Mouse (Mus musculus): ENCODE measurements around the gene Tmem203. TPM values are rescaled to one million over a fixed set of nuclear protein-coding genes. Genes with fewer than 3 reads are reported as not detected.

The Tmem203 gene
- polyA plus RNA-seq (2014; fragmentation: Nextera tagmentation; extraction: Ambion mirVana), result 12.3 and 16.3 TPM in 2 replicates

DNA sequence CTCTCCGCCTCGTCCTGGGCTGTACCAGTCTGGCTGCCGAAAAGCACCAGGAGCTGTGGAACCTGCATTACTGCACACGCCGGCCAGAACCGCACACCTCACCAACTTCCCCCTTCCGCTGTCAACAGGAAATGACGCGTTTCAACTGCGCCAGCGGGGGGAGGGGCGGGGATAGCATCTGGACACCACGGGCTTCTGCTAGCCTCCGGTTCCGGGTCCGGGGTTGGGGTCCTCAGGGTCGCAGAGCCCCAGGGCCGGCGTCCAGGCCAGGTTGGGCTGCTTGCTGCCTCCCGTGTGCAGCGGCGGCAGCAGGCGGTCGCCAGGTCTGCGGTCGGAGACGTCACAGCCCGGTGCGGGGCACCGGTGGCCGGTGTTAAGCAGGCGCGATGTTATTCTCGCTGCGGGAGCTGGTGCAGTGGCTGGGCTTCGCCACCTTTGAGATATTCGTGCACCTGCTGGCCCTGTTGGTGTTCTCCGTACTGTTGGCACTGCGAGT is at the start of gene Tmem203:
Gene Tmem203, plus strand, starts transcription at position 156 of the 496 bp plus-strand sequence.
- Histone ChIP-seq H3K27me3 (ENCODE audit: control insufficient read depth, insufficient read depth, low read length) (no peaks in the 10 kb centered on the region), H3K9ac (ENCODE audit: low read length) (peak within 1 kb of the TSS; percentile 88), H3K9me3 (ENCODE audit: control insufficient read depth, low read length) (no peaks in the 10 kb centered on the region), H3K36me3 (ENCODE audit: control insufficient read depth, insufficient read depth, low read length) (peaks cover 33% of the 10 kb centered on the region), H3K4me2 (ENCODE audit: low read length) (peak within 1 kb of the TSS; percentile 94), H3K4me3 (ENCODE audit: control insufficient read depth in 1 of 2, insufficient read depth in 1 of 2, low read depth in 1 of 2, low read length in 2 of 2) (peak within 1 kb of the TSS; percentile 90 to 93), H3K4me1 (ENCODE audit: control insufficient read depth in 2 of 2, insufficient read depth in 2 of 2, low read length in 2 of 2) (peaks cover 7 to 13% of the 10 kb centered on the region in 2 experiments; a peak in 3 of 4 replicates), H3K27ac (replicated peaks in 1 of 2; ENCODE audit: control insufficient read depth in 1 of 2, insufficient read depth in 1 of 2, low read depth in 2 of 2, low read length in 2 of 2) (peak within 1 kb of the TSS; percentile 31 to 77)
- ATAC-seq (ENCODE audit: insufficient number of reproducible peaks, insufficient read depth, low FRiP score, low read depth), result peak; percentile 80
- WGBS, result under 1% methylated on average over 39 of the region's 39 CpGs

DNA sequence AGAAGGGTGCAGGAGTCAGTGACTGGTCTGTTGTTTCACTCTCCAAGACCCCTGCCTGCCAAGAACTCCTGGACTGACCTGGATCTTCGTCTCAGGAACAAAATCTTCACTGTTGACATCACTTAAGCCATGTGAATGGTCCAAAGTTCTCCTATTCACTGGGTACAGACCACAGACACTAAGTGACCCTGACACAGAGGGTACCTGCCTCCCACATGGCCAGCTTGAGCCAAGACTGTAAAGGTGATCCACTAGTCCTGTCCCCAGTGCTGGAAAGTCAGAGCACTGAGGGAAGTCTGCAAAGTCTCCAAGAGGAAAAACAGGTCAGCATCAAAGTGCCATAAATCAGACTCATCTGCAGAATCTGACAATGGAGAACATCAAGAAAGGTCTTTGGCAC is 47.6 kb upstream of the Tmem203 start:
- H3K4me1 ChIP-seq (ENCODE audit: control insufficient read depth in 2 of 2, insufficient read depth in 2 of 2, low read length in 2 of 2), result peaks cover 5 to 16% of the 10 kb centered on the region in 2 experiments
- H3K36me3 ChIP-seq (ENCODE audit: control insufficient read depth, insufficient read depth, low read length), result peaks cover 71% of the 10 kb centered on the region
- no peak overlapping the region for H3K27ac ChIP-seq (replicated peaks in 1 of 2; ENCODE audit: control insufficient read depth in 1 of 2, insufficient read depth in 1 of 2, low read depth in 2 of 2, low read length in 2 of 2)
- 68% methylated on average over 1 of the region's 1 CpGs for WGBS
- no peaks in the 10 kb centered on the region for H3K9me3 ChIP-seq (ENCODE audit: control insufficient read depth, low read length)
- no peak for ATAC-seq (ENCODE audit: insufficient number of reproducible peaks, insufficient read depth, low FRiP score, low read depth)
- H3K4me3 ChIP-seq (ENCODE audit: control insufficient read depth in 1 of 2, insufficient read depth in 1 of 2, low read depth in 1 of 2, low read length in 2 of 2), result no peak overlapping the region
- H3K9ac ChIP-seq (ENCODE audit: low read length), result no peak overlapping the region
- H3K27me3 ChIP-seq (ENCODE audit: control insufficient read depth, insufficient read depth, low read length), result no peaks in the 10 kb centered on the region
- H3K4me2 ChIP-seq (ENCODE audit: low read length), result no peak overlapping the region

DNA sequence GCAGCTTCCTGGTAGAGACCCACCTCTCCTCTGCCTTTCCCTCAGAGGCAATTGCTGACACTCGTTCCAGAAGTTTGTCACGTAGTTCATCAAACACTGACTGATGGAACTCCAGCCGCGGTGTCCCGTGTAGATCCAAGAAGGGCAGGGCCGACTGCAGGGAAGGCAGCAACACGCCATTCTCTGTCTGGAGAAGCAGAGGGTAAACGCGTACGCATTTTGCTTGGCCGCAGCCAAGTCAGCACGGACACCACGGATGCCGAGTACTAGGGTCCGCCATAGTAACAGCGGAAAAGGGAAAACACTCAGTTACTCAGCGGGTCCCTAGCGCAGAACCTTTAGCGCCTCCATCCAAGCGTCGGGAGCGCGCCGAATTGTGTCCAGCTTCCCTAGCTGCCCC is 44.6 kb upstream of the Tmem203 start:
- H3K4me2 ChIP-seq (ENCODE audit: low read length), result peak overlapping the region; percentile 74
- under 1% methylated on average over 24 of the region's 24 CpGs for WGBS
- peaks cover 40% of the 10 kb centered on the region for H3K36me3 ChIP-seq (ENCODE audit: control insufficient read depth, insufficient read depth, low read length)
- peak overlapping the region; percentile 86 to 87 for H3K4me3 ChIP-seq (ENCODE audit: control insufficient read depth in 1 of 2, insufficient read depth in 1 of 2, low read depth in 1 of 2, low read length in 2 of 2)
- peaks cover 5 to 16% of the 10 kb centered on the region in 2 experiments for H3K4me1 ChIP-seq (ENCODE audit: control insufficient read depth in 2 of 2, insufficient read depth in 2 of 2, low read length in 2 of 2)
- ATAC-seq (ENCODE audit: insufficient number of reproducible peaks, insufficient read depth, low FRiP score, low read depth), result peak; percentile 10; the same call in 1 of the 2 replicates
- peak overlapping the region; percentile 92 for H3K9ac ChIP-seq (ENCODE audit: low read length)
- 0 out of 2 replicates have a peak, but pooled peaks cover 3% of the 10 kb centered on the region for H3K27me3 ChIP-seq (ENCODE audit: control insufficient read depth, insufficient read depth, low read length)
- H3K27ac ChIP-seq (replicated peaks in 1 of 2; ENCODE audit: control insufficient read depth in 1 of 2, insufficient read depth in 1 of 2, low read depth in 2 of 2, low read length in 2 of 2), result peak overlapping the region; percentile 73 to 84
- H3K9me3 ChIP-seq (ENCODE audit: control insufficient read depth, low read length), result no peaks in the 10 kb centered on the region

DNA sequence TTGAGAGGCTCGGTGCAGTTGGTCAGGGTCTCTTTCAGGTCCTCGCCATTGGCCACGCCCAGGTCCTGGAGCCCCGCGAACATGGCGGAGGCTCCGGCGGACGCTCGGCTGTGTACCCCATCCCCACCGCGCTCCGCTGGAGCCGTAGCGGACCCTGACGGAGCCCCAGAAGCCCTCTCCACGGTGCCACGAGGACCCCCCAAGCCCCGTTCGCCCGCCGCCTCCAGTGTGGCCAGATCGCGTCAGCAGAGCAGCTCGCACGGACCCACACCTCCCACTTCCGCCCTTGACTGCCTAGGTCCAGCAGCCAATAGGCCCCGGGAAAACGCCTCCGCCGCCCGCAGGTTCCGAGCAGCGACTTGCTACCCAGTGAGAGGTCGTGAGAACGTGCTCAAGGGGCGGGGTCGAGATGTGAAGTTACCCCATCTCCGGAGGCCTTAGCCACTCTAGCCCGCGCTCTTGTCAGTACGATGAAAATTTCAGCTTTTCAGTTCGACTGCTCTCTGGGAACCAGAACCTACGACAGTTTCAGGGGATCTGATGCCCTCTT is 44.0 kb upstream of the Tmem203 start, which contains the start of gene Nelfb:
Gene Nelfb, minus strand, starts transcription at position 369 of the 550 bp plus-strand sequence.
- peak; percentile 85 for ATAC-seq (ENCODE audit: insufficient number of reproducible peaks, insufficient read depth, low FRiP score, low read depth)
- H3K27me3 ChIP-seq (ENCODE audit: control insufficient read depth, insufficient read depth, low read length), result 0 out of 2 replicates have a peak, but pooled peaks cover 3% of the 10 kb centered on the region
- H3K4me2 ChIP-seq (ENCODE audit: low read length), result peak within 1 kb of the TSS; percentile 74
- H3K9me3 ChIP-seq (ENCODE audit: control insufficient read depth, low read length), result no peaks in the 10 kb centered on the region
- WGBS, result 1% methylated on average over 44 of the region's 44 CpGs
- H3K4me3 ChIP-seq (ENCODE audit: control insufficient read depth in 1 of 2, insufficient read depth in 1 of 2, low read depth in 1 of 2, low read length in 2 of 2), result peak within 1 kb of the TSS; percentile 86 to 87
- peak within 1 kb of the TSS; percentile 73 to 84 for H3K27ac ChIP-seq (replicated peaks in 1 of 2; ENCODE audit: control insufficient read depth in 1 of 2, insufficient read depth in 1 of 2, low read depth in 2 of 2, low read length in 2 of 2)
- H3K9ac ChIP-seq (ENCODE audit: low read length), result peak within 1 kb of the TSS; percentile 92
- peaks cover 5 to 16% of the 10 kb centered on the region in 2 experiments for H3K4me1 ChIP-seq (ENCODE audit: control insufficient read depth in 2 of 2, insufficient read depth in 2 of 2, low read length in 2 of 2)
- peaks cover 35% of the 10 kb centered on the region for H3K36me3 ChIP-seq (ENCODE audit: control insufficient read depth, insufficient read depth, low read length)

- H3K36me3 ChIP-seq (ENCODE audit: control insufficient read depth, insufficient read depth, low read length), result peaks cover 14% of the 10 kb centered on the region
- WGBS, result 52% methylated on average over 23 of the region's 23 CpGs
- H3K4me2 ChIP-seq (ENCODE audit: low read length), result no peak overlapping the region
- no peak overlapping the region for H3K27ac ChIP-seq (replicated peaks in 1 of 2; ENCODE audit: control insufficient read depth in 1 of 2, insufficient read depth in 1 of 2, low read depth in 2 of 2, low read length in 2 of 2)
- peaks cover 5 to 16% of the 10 kb centered on the region in 2 experiments for H3K4me1 ChIP-seq (ENCODE audit: control insufficient read depth in 2 of 2, insufficient read depth in 2 of 2, low read length in 2 of 2)
- no peak overlapping the region for H3K4me3 ChIP-seq (ENCODE audit: control insufficient read depth in 1 of 2, insufficient read depth in 1 of 2, low read depth in 1 of 2, low read length in 2 of 2)
- no peaks in the 10 kb centered on the region for H3K9me3 ChIP-seq (ENCODE audit: control insufficient read depth, low read length)
- H3K27me3 ChIP-seq (ENCODE audit: control insufficient read depth, insufficient read depth, low read length), result 0 out of 2 replicates have a peak, but pooled peaks cover 3% of the 10 kb centered on the region
- H3K9ac ChIP-seq (ENCODE audit: low read length), result no peak overlapping the region
- ATAC-seq (ENCODE audit: insufficient number of reproducible peaks, insufficient read depth, low FRiP score, low read depth), result no peak
Observed at GRCm38 (mm10) chr2:25213266-25213865, 41.9 kb upstream of the Tmem203 start.

GRCm38 (mm10) chr2:25214444-25214843 is 40.8 kb upstream of the Tmem203 start, which contains the start of gene Stpg3:
TSS of gene Stpg3 (minus strand) at chr2:25214637.
- Histone ChIP-seq H3K4me3 (ENCODE audit: control insufficient read depth in 1 of 2, insufficient read depth in 1 of 2, low read depth in 1 of 2, low read length in 2 of 2) (no peak within 1 kb of the TSS), H3K4me2 (ENCODE audit: low read length) (no peak within 1 kb of the TSS)

GRCm38 (mm10) chr2:25217666-25218065 is 37.6 kb upstream of the Tmem203 start:
- Histone ChIP-seq H3K27me3 (ENCODE audit: control insufficient read depth, insufficient read depth, low read length) (0 out of 2 replicates have a peak, but pooled peaks cover 3% of the 10 kb centered on the region), H3K27ac (replicated peaks in 1 of 2; ENCODE audit: control insufficient read depth in 1 of 2, insufficient read depth in 1 of 2, low read depth in 2 of 2, low read length in 2 of 2) (no peak overlapping the region), H3K4me3 (ENCODE audit: control insufficient read depth in 1 of 2, insufficient read depth in 1 of 2, low read depth in 1 of 2, low read length in 2 of 2) (no peak overlapping the region), H3K9ac (ENCODE audit: low read length) (no peak overlapping the region), H3K9me3 (ENCODE audit: control insufficient read depth, low read length) (no peaks in the 10 kb centered on the region), H3K4me2 (ENCODE audit: low read length) (no peak overlapping the region), H3K36me3 (ENCODE audit: control insufficient read depth, insufficient read depth, low read length) (peaks cover 14% of the 10 kb centered on the region), H3K4me1 (ENCODE audit: control insufficient read depth in 2 of 2, insufficient read depth in 2 of 2, low read length in 2 of 2) (no peaks in the 10 kb centered on the region)
- ATAC-seq (ENCODE audit: insufficient number of reproducible peaks, insufficient read depth, low FRiP score, low read depth), result no peak
- 50% methylated on average over 2 of the region's 2 CpGs for WGBS

More at GRCm38 (mm10) chr2:25214444-25214843, 40.8 kb upstream of the Tmem203 start, which contains the start of gene Stpg3:
- 54% methylated on average over 3 of the region's 3 CpGs for WGBS
- Histone ChIP-seq H3K9me3 (ENCODE audit: control insufficient read depth, low read length) (no peaks in the 10 kb centered on the region), H3K27me3 (ENCODE audit: control insufficient read depth, insufficient read depth, low read length) (0 out of 2 replicates have a peak, but pooled peaks cover 3% of the 10 kb centered on the region), H3K36me3 (ENCODE audit: control insufficient read depth, insufficient read depth, low read length) (peaks cover 5% of the 10 kb centered on the region), H3K9ac (ENCODE audit: low read length) (no peak within 1 kb of the TSS), H3K4me1 (ENCODE audit: control insufficient read depth in 2 of 2, insufficient read depth in 2 of 2, low read length in 2 of 2) (peaks cover 5 to 10% of the 10 kb centered on the region in 2 experiments), H3K27ac (replicated peaks in 1 of 2; ENCODE audit: control insufficient read depth in 1 of 2, insufficient read depth in 1 of 2, low read depth in 2 of 2, low read length in 2 of 2) (no peak within 1 kb of the TSS)
- no peak for ATAC-seq (ENCODE audit: insufficient number of reproducible peaks, insufficient read depth, low FRiP score, low read depth)

All from heart, embryonic 14.5 days (tissue).